Mouse (Mus musculus) left cerebral cortex, adult 2 months (tissue): ENCODE measurements around the gene Mob1a. TPM values are rescaled to one million over a fixed set of nuclear protein-coding genes. Genes with fewer than 3 reads are reported as not detected.
A peak's percentile ranks its signal among the peaks of the same experiment; 100 is the strongest.

Source experiments
- DNase-seq, 2 experiments: peaks; one replicate each; pipeline ENCODE4 v3.0.0; 2021 to 2022; ENCODE audit warnings: low spot score in 2 of 2, mixed read lengths in 1 of 2; ENCODE audit errors: extremely low spot score in 1 of 2
- H3K27ac ChIP-seq: fragments of 200-600 bp; 2 replicates; pipeline ENCODE4 v1.8.1; 2022
- H3K4me3 ChIP-seq: fragments of 200-600 bp; 2 replicates; pipeline ENCODE4 v1.8.1; 2022
- CTCF ChIP-seq: fragments of 200-600 bp; IDR thresholded peaks from 2 replicates; pipeline ENCODE4 v1.8.1; 2022; ENCODE audit warnings: antibody characterized with exemption, mild to moderate bottlenecking, moderate library complexity
- intact Hi-C: fragments of 180-260 bp; cut with DNase I; formaldehyde crosslinking; loops from one replicate; pipeline ENCODE4 v1.15.1; 2025
- total RNA-seq, 2 experiments: library from RNA; stranded (reverse); gene quantifications; 2 replicates each; pipeline ENCODE4 v1.2.3; 2021

Mob1a gene
- total RNA-seq, 2 experiments from 2014 or later: 18.9 to 22.0 TPM

GRCm38 (mm10) chr6:83361523-83362248, 35.9 kb downstream of the Mob1a start:
- DNase-seq: no peak
- intact Hi-C loops: no loop called here
- TF ChIP-seq CTCF: no peak
- H3K4me3 ChIP-seq: no peak overlapping the region
- no peak overlapping the region for H3K27ac ChIP-seq

DNA sequence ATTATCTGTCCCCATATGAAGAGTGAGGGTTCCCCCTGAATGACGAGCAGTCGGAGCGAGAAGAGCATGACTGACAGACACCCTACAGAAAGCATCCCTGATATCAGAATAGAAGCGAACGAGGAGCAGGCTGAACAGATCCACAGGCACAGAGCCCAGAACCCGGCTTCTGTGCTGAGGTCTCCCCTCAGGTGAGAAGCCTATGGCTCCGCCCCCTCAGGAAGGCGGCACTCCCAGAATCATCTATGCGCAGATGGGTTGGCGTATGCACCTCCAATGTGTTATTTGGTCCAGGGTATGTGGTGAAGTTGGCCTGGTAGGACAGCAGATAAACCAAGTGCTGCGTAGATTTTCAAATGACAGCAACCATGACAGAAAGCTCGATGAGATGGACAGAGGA, 37.3 kb downstream of the Mob1a start:
- no peak overlapping the region for H3K4me3 ChIP-seq
- TF ChIP-seq CTCF: no peak
- intact Hi-C loops: no loop called here
- H3K27ac ChIP-seq: no peak overlapping the region
- DNase-seq: no peak

DNA sequence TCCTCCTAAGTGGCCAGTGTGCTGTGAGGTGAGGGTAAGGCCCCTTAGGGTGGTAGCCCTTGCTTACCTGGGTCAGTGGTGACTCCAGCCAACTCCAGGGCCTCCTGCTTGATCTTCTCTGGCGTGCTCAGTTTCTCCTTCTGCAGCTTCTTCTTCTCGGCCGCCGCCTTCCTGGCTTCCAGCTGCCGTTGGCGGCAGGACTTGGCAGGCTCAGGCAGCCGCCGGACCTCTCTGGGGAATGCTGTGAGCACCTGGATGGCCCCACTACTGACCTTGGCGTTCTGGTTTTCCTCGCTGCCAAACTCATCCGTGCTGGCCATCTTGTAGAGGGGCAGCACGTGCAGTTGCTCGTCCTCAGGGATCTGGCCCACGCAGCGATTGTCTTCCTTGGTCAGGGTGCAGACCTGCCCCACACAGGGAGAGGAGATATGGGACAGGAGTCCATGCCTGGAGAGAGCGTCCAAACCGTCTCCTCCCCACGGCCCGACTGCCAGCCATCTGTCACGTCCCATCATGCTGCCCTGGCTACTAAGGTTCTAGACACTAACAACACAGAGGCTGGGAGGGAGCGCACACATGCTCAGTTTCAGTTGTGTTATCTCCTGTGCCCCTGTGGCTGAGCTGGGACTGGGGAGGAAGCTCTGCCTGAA, 44.6 kb downstream of the Mob1a start:
- Histone ChIP-seq H3K4me3 (no peak overlapping the region), H3K27ac (no peak overlapping the region)
- DNase-seq: no peak
- no peak for TF ChIP-seq CTCF
- intact Hi-C loops: no loop called here

DNA sequence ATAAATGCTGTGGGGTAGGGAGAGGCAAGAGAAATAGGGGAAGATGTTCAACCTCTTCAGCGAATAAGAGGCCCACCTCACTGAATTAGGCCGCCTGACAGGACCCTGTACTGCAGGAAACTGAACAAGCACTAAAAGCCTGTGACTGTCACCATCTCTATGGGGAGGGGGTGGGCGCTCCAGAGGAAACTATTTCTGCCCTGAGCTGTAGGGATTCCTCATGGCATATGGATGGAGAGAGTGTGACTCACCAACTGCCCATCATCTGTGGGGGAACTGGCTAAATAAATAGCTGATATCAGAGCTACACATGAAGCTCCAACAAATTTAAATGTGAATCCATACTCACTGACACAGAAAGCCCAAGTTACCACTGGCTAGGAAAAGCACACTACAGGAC, 45.5 kb downstream of the Mob1a start:
- no peak overlapping the region for H3K4me3 ChIP-seq
- intact Hi-C loops: no loop called here
- H3K27ac ChIP-seq: no peak overlapping the region
- TF ChIP-seq CTCF: no peak
- DNase-seq: no peak

DNA sequence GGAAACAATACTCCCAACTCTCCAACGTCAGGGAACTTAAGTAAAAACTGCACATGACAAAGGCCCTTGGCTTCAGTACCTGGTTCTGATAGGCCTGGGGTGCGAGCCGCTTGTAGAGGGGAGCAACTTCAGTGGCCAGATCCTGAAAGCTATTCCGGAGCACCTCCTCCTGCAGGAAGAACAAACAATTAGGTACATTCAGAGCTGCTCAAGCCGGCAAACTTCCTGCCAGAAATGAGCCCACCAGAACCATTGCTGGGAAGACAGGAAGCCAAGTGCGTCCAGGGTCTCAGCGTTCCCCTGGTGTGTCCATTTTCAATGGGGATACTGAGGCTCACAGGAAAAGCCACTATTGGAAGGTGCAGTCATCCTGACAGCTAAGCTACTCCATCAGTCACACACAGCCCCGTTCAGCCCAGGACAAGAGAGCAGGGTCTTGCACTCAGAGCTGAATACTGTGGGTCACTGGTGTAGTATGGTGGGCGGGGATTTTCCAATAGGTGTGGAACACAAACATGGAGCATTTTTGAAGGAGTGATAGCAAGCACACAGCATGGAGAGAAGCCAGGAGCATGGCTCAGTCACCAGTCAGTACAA, 48.0 kb downstream of the Mob1a start:
- no peak for TF ChIP-seq CTCF
- intact Hi-C loops: no loop called here
- H3K27ac ChIP-seq: no peak overlapping the region
- no peak for DNase-seq
- no peak overlapping the region for H3K4me3 ChIP-seq

DNA sequence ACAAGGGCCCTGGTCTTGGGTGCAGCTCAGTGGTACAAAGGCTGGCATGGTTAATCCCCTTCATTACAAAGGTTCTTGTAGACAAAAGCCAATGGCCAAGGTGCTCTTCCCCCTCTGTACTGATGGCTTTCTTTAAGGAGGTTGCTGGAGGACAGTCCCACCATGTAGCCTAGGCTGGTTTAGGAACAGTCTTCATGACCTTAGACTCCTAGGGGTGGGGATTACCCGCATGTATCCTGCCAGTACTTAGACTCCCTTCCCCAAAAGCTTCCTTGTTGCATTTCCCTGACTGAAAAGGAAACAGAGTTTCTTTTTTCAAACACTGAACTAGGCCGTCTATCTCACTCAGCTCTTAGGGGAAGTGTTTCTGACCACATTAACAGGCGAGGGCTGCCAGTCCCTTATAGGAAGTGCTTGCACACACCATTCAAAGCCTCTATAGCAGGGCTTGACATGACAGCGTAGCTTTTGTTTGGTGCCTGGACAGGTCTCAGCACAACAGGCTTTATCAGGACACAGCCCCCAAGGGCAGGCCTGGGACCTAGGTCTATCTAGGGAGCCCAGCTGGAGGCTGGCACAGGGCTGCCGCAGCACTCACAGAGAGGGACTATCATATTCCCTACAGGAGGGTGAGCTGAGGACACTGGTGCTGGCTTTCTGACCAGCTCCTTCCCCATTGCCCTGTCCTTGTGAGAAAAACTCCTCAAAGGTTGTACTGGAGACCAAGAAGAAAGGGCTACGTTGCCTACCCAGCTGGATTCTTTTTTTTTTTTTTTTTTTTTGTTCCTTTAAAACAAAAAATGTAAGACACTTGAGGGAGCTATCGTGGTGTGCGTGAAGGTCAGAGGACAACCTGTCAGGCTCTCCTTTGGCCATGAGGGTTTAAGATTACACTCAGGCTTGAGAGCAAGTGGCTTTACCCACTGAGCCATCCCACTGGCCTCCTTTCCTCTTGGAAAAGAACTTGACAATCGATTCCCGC, 56.0 kb downstream of the Mob1a start:
- no peak overlapping the region for H3K27ac ChIP-seq
- intact Hi-C loops: no loop called here
- DNase-seq: no peak
- TF ChIP-seq CTCF: no peak
- no peak overlapping the region for H3K4me3 ChIP-seq

DNA sequence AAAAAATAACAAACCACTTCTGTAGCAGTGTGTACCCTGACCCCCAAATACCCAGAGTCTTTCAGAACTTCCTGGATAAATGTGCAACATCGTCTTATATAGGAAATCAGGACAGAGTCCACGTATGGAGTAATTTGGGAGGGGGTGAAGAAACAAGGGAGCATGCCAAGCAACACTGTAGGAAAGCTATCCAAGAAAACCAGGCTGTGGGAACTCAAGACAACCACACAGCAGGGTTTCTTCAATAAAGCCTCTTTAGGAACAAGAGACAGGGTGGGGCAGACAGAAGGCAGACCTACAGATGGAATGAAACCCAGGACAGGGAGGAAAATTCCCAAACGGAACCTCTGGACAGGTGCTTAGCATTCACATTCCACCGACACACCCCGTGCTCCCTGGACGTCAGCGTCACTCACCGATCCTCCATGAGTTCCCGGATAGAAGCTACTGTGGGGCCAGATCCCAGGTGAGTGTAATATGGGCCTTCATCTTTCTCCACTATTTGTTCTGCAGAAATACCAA, 59.8 kb downstream of the Mob1a start:
- TF ChIP-seq CTCF: no peak
- intact Hi-C loops: no loop called here

GRCm38 (mm10) chr6:83392166-83392780, 66.5 kb downstream of the Mob1a start:
- TF ChIP-seq CTCF: no peak
- no peak overlapping the region for H3K4me3 ChIP-seq
- intact Hi-C loops: no loop called here
- H3K27ac ChIP-seq: peak overlapping the region; percentile 24; the same call in 1 of the 2 replicates
- no peak for DNase-seq

More for the DNA sequence above, 59.8 kb downstream of the Mob1a start:
- no peak for DNase-seq
- Histone ChIP-seq H3K27ac (no peak overlapping the region), H3K4me3 (no peak overlapping the region)

Other genes with a start within 250 kb of the Mob1a start
- gene Pcgf1, start 248.1 kb upstream of the Mob1a start, total RNA-seq: 10 to 100 TPM; 24.3 to 27.0 TPM
- gene Lbx2, start 239.6 kb upstream of the Mob1a start, total RNA-seq: 1 to 10 TPM in 1 of 2 experiments, not detected in 1; 1.9 TPM
- gene Ccdc142, start 224.4 kb upstream of the Mob1a start, total RNA-seq: 1 to 10 TPM; 6.8 to 7.8 TPM
- 1 to 10 TPM; 4.6 to 6.9 TPM for gene Gm42688, start 224.4 kb upstream of the Mob1a start, total RNA-seq
- 10 to 100 TPM; 57.5 to 61.7 TPM for gene Mrpl53, start 217.0 kb upstream of the Mob1a start, total RNA-seq
- gene Mogs, start 210.5 kb upstream of the Mob1a start, total RNA-seq: 10 to 100 TPM; 28.6 to 29.5 TPM
- gene Wbp1, start 204.5 kb upstream of the Mob1a start, total RNA-seq: 10 to 100 TPM; 42.4 to 42.5 TPM
- 10 to 100 TPM; 19.9 to 22.2 TPM for gene Ino80b, start 200.6 kb upstream of the Mob1a start, total RNA-seq
- gene Rtkn, start 190.6 kb upstream of the Mob1a start, total RNA-seq: 10 to 100 TPM; 87.0 to 97.5 TPM
- 10 to 100 TPM; 26.0 to 26.6 TPM for gene Wdr54, start 169.6 kb upstream of the Mob1a start, total RNA-seq
- gene 1700003E16Rik, start 169.6 kb upstream of the Mob1a start, total RNA-seq: 10 to 100 TPM; 30.9 to 35.6 TPM
- 100 to 1,000 TPM; 369 to 376 TPM for gene Dctn1, start 160.1 kb upstream of the Mob1a start, total RNA-seq
- gene Slc4a5, start 106.2 kb upstream of the Mob1a start, total RNA-seq: 1 to 10 TPM in 1 of 2 experiments, under 1 TPM in 1; 0.84 to 1.3 TPM
- 1 to 10 TPM; 5.7 to 8.1 TPM for gene Mthfd2, start 108 bp upstream of the Mob1a start, total RNA-seq
- 10 to 100 TPM; 49.3 to 54.3 TPM for gene Bola3, start 23.1 kb downstream of the Mob1a start, total RNA-seq
- gene Tet3, start 133.1 kb downstream of the Mob1a start, total RNA-seq: 10 to 100 TPM; 74.6 to 90.0 TPM
- gene Dguok, start 181.0 kb downstream of the Mob1a start, total RNA-seq: 10 to 100 TPM; 25.2 to 31.0 TPM
- gene Actg2, start 210.2 kb downstream of the Mob1a start, total RNA-seq: not detected
- gene Stambp, start 246.7 kb downstream of the Mob1a start, total RNA-seq: 10 to 100 TPM; 30.2 to 30.6 TPM